Mouse (Mus musculus): ENCODE data around the gene Mul1. TPM values are rescaled to one million over a fixed set of nuclear protein-coding genes. Genes with fewer than 3 reads are reported as not detected.

Mul1 gene
- polyA plus RNA-seq, 2 experiments: 4.3 to 7.7 TPM

- TF ChIP-seq EP300 (IDR thresholded peaks at IDR 0.05; ENCODE audit: low read depth) (no peak), CTCF (IDR thresholded peaks at IDR 0.05; ENCODE audit: low read depth) (no peak)
- Histone ChIP-seq H3K36me3 (replicated peaks; ENCODE audit: control insufficient read depth, insufficient read depth, low read depth) (peaks cover 14% of the 10 kb centered on the region), H3K9me3 (ENCODE audit: control insufficient read depth, low read length) (no peaks in the 10 kb centered on the region), H3K4me1 (replicated peaks; ENCODE audit: control insufficient read depth in 2 of 2, insufficient read depth in 2 of 2, low read length in 1 of 2) (peaks cover 4 to 6% of the 10 kb centered on the region in 2 experiments; a peak in 3 of 4 replicates), H3K4me2 (ENCODE audit: low read depth) (no peak overlapping the region), H3K27ac (no peak overlapping the region), H3K27me3 (ENCODE audit: control insufficient read depth, insufficient read depth, low read length) (no peaks in the 10 kb centered on the region), H3K4me3 (ENCODE audit: insufficient read depth in 1 of 2, low read depth in 2 of 2, low read length in 2 of 2) (no peak overlapping the region), H3K9ac (replicated peaks) (no peak overlapping the region)
- WGBS (ENCODE audit: insufficient replicate concordance): 60% methylated on average over 3 of the region's 3 CpGs
- ATAC-seq (ENCODE audit: insufficient read depth): no peak
- no peak for DNase-seq (ENCODE audit: low read depth in 3 of 3, low spot score in 3 of 3)
Observed at GRCm38 (mm10) chr4:138440062-138440461, 5.6 kb downstream of the Mul1 start.

DNA sequence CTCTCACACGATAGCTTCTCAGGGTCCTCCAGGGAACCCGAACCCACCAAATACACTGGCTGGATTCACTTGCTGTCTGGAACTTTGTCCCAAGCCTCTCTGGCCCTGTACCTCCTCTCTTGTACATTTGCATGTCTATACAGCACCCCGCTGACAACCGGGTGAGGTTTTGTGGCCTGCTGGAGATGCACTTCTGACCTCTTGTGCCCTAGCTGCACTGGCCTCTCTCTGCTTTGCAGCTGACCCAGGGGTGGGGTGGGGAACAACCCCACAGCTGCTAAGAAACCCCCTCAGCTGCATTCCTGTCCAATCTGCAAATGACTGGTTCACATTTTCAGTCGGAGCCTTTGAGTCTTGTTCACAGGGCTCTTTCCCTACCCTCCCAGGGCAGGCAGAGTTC, 10.5 kb downstream of the Mul1 start:
- Histone ChIP-seq H3K9ac (replicated peaks) (no peak overlapping the region), H3K36me3 (replicated peaks; ENCODE audit: control insufficient read depth, insufficient read depth, low read depth) (peaks cover 6% of the 10 kb centered on the region), H3K27me3 (ENCODE audit: control insufficient read depth, insufficient read depth, low read length) (no peaks in the 10 kb centered on the region; the same call in 1 of the 2 replicates), H3K4me1 (replicated peaks; ENCODE audit: control insufficient read depth in 2 of 2, insufficient read depth in 2 of 2, low read length in 1 of 2) (no peaks in the 10 kb centered on the region), H3K27ac (no peak overlapping the region), H3K9me3 (ENCODE audit: control insufficient read depth, low read length) (no peaks in the 10 kb centered on the region), H3K4me2 (ENCODE audit: low read depth) (no peak overlapping the region), H3K4me3 (ENCODE audit: insufficient read depth in 1 of 2, low read depth in 2 of 2, low read length in 2 of 2) (no peak overlapping the region)
- ATAC-seq (ENCODE audit: insufficient read depth): no peak
- DNase-seq (ENCODE audit: low read depth in 3 of 3, low spot score in 3 of 3): no peak
- no peak for TF ChIP-seq CTCF (IDR thresholded peaks at IDR 0.05; ENCODE audit: low read depth)
- TF ChIP-seq EP300 (IDR thresholded peaks at IDR 0.05; ENCODE audit: low read depth): no peak
- 26% methylated on average over 5 of the region's 5 CpGs for WGBS (ENCODE audit: insufficient replicate concordance)

- Histone ChIP-seq H3K27me3 (ENCODE audit: control insufficient read depth, insufficient read depth, low read length) (peaks cover 10% of the 10 kb centered on the region), H3K36me3 (replicated peaks; ENCODE audit: control insufficient read depth, insufficient read depth, low read depth) (no peaks in the 10 kb centered on the region), H3K4me2 (ENCODE audit: low read depth) (no peak overlapping the region), H3K9me3 (ENCODE audit: control insufficient read depth, low read length) (no peaks in the 10 kb centered on the region), H3K9ac (replicated peaks) (no peak overlapping the region), H3K27ac (no peak overlapping the region), H3K4me1 (replicated peaks; ENCODE audit: control insufficient read depth in 2 of 2, insufficient read depth in 2 of 2, low read length in 1 of 2) (no peaks in the 10 kb centered on the region), H3K4me3 (ENCODE audit: insufficient read depth in 1 of 2, low read depth in 2 of 2, low read length in 2 of 2) (no peak overlapping the region)
- TF ChIP-seq EP300 (IDR thresholded peaks at IDR 0.05; ENCODE audit: low read depth) (no peak), CTCF (IDR thresholded peaks at IDR 0.05; ENCODE audit: low read depth) (no peak)
- WGBS (ENCODE audit: insufficient replicate concordance): 14% methylated on average over 13 of the region's 13 CpGs
- ATAC-seq (ENCODE audit: insufficient read depth) (no peak), DNase-seq (ENCODE audit: low read depth in 3 of 3, low spot score in 3 of 3) (no peak)
Observed at GRCm38 (mm10) chr4:138446981-138447380, 12.5 kb downstream of the Mul1 start.

DNA sequence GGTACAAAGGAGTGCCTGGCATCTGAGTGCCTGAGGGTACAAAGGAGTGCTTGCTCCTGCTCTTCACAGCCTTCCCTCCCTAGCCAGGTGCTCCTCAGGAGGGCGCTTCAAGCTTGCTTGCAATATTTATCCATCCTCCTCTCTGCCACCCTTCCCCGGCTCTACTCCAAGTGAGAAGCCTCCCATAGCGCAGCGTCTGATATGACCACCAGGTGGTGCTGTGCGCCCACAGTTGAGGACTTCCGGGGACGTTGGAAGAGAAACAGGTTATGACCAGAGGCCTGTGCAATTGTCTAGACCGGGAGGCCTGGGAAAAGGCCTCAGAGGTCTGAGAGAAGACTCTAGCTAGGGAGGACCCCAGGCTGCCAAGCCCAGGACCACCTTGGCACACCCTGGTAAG, 12.9 kb downstream of the Mul1 start:
- Histone ChIP-seq H3K9ac (replicated peaks) (no peak overlapping the region), H3K36me3 (replicated peaks; ENCODE audit: control insufficient read depth, insufficient read depth, low read depth) (no peaks in the 10 kb centered on the region), H3K27ac (no peak overlapping the region), H3K27me3 (ENCODE audit: control insufficient read depth, insufficient read depth, low read length) (peaks cover 14% of the 10 kb centered on the region), H3K4me1 (replicated peaks; ENCODE audit: control insufficient read depth in 2 of 2, insufficient read depth in 2 of 2, low read length in 1 of 2) (no peaks in the 10 kb centered on the region), H3K9me3 (ENCODE audit: control insufficient read depth, low read length) (no peaks in the 10 kb centered on the region), H3K4me3 (ENCODE audit: insufficient read depth in 1 of 2, low read depth in 2 of 2, low read length in 2 of 2) (no peak overlapping the region), H3K4me2 (ENCODE audit: low read depth) (no peak overlapping the region)
- TF ChIP-seq EP300 (IDR thresholded peaks at IDR 0.05; ENCODE audit: low read depth) (no peak), CTCF (IDR thresholded peaks at IDR 0.05; ENCODE audit: low read depth) (peak; percentile 97)
- WGBS (ENCODE audit: insufficient replicate concordance): under 1% methylated on average over 8 of the region's 8 CpGs
- ATAC-seq (ENCODE audit: insufficient read depth) (peak; percentile 35; the same call in 1 of the 2 replicates), DNase-seq (ENCODE audit: low read depth in 3 of 3, low spot score in 3 of 3) (peak; percentile 49 to 52 (median 50))

GRCm38 (mm10) chr4:138447827-138448602, 13.5 kb downstream of the Mul1 start:
- peaks cover 20% of the 10 kb centered on the region for H3K27me3 ChIP-seq (ENCODE audit: control insufficient read depth, insufficient read depth, low read length)
- no peak overlapping the region for H3K27ac ChIP-seq
- no peaks in the 10 kb centered on the region for H3K9me3 ChIP-seq (ENCODE audit: control insufficient read depth, low read length)
- no peak for DNase-seq (ENCODE audit: low read depth in 3 of 3, low spot score in 3 of 3)
- no peak overlapping the region for H3K4me2 ChIP-seq (ENCODE audit: low read depth)
- no peak overlapping the region for H3K9ac ChIP-seq (replicated peaks)
- no peak for ATAC-seq (ENCODE audit: insufficient read depth)
- TF ChIP-seq CTCF (IDR thresholded peaks at IDR 0.05; ENCODE audit: low read depth) (no peak), EP300 (IDR thresholded peaks at IDR 0.05; ENCODE audit: low read depth) (no peak)
- WGBS (ENCODE audit: insufficient replicate concordance): 39% methylated on average over 15 of the region's 15 CpGs
- H3K4me1 ChIP-seq (replicated peaks; ENCODE audit: control insufficient read depth in 2 of 2, insufficient read depth in 2 of 2, low read length in 1 of 2): no peaks in the 10 kb centered on the region
- H3K4me3 ChIP-seq (ENCODE audit: insufficient read depth in 1 of 2, low read depth in 2 of 2, low read length in 2 of 2): no peak overlapping the region
- no peaks in the 10 kb centered on the region for H3K36me3 ChIP-seq (replicated peaks; ENCODE audit: control insufficient read depth, insufficient read depth, low read depth)

Measured in liver, embryonic 14.5 days (tissue).